Mouse (Mus musculus): ENCODE results near the gene Ube2r2. TPM values are rescaled to one million over a fixed set of nuclear protein-coding genes. Genes with fewer than 3 reads are reported as not detected.

Ube2r2 gene
- polyA plus RNA-seq, 1 experiment, result 129 TPM

DNA sequence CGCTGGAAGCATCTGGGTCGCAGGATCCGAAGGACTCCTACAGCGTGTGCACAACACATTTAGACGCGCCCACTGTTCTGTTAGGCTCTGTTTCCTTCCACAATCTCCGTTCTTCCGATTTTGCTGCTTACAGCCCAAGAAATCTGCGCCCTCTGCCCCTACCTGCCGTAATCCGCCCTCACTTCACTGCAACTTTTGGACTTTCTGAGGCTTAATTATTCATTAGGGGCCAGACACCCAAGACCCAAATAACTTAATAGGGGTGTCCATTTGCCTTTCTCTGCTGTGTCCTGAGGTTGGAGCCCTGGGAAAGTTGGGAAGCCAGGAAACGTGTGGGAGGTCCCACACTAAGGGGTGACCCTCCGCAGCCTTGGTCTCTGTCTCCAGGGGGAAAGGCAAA, 38.2 kb upstream of the Ube2r2 start:
- H3K4me3 ChIP-seq (ENCODE audit: insufficient read depth, low read length), result peak overlapping the region; percentile 4
- no peaks in the 10 kb centered on the region for H3K4me1 ChIP-seq (ENCODE audit: control insufficient read depth, insufficient read depth, low read length)
- no peak overlapping the region for H3K27ac ChIP-seq (ENCODE audit: insufficient read depth, low read depth, low read length)
- TF ChIP-seq CTCF (IDR thresholded peaks at IDR 0.05; ENCODE audit: low read depth, low read length), result no peak
- TF ChIP-seq POLR2A (IDR thresholded peaks at IDR 0.05; ENCODE audit: borderline replicate concordance, low read depth, low read length), result no peak

DNA sequence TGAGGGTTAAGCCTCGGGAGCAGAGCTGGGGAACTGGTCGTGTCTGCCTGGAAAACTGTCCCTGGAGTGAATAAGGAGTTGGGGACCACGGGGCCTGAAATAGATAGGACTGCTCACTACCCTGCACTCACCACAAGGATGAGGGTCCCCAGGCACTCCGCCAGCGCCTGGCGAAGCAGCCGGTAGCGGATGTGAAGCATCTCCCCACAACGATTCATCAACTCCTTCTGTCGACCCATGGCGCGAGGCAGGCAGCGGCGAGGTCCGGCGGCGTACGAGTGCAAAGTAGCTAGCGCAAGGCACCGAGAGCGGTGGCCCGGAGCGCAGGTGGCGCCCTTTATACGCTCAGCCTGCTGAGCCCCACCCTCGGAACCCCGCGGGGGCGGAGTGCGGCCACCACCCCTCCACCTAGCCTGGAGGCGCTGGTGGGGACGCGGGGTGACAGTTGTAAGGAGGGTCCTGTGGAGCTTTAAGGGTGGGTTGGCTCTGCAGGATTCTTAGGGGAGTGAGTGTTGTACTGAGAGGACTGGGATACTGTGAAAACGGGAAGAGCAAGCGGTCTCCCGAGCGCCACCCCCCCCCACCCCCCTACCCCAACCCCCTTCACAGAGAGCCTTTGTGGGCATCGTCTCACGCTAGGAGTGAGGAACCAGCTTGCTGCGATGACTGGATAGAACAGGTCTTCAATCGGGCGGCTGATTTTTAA, 37.5 kb upstream of the Ube2r2 start, which contains the start of gene Aqp3:
Gene Aqp3 (minus strand): TSS at position 313 of the 706 bp plus-strand sequence.
- Histone ChIP-seq H3K4me3 (ENCODE audit: insufficient read depth, low read length) (peak within 1 kb of the TSS; percentile 45), H3K27ac (ENCODE audit: insufficient read depth, low read depth, low read length) (no peak within 1 kb of the TSS), H3K4me1 (ENCODE audit: control insufficient read depth, insufficient read depth, low read length) (no peaks in the 10 kb centered on the region)
- TF ChIP-seq POLR2A (IDR thresholded peaks at IDR 0.05; ENCODE audit: borderline replicate concordance, low read depth, low read length), result no peak
- no peak for TF ChIP-seq CTCF (IDR thresholded peaks at IDR 0.05; ENCODE audit: low read depth, low read length)

DNA sequence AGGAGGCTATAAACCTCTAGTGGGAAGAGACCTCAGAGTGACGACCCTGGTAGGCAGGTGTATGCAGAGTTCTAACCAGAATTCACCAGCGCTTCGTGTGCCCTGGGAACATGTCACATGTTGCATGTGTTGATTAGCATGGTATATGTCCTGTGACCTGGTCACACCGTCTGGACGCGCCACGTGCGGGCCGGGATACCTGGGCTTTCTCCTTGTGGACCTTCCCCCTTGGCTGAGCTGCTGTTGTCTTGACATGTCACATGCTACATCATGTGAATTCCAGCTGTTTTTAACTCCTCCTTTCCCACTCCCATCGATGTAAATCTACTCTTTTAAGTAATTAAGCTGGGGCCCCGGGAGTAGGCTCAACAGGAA, 37.0 kb upstream of the Ube2r2 start:
- H3K27ac ChIP-seq (ENCODE audit: insufficient read depth, low read depth, low read length), result no peak overlapping the region
- no peak for TF ChIP-seq CTCF (IDR thresholded peaks at IDR 0.05; ENCODE audit: low read depth, low read length)
- TF ChIP-seq POLR2A (IDR thresholded peaks at IDR 0.05; ENCODE audit: borderline replicate concordance, low read depth, low read length), result no peak
- no peaks in the 10 kb centered on the region for H3K4me1 ChIP-seq (ENCODE audit: control insufficient read depth, insufficient read depth, low read length)
- H3K4me3 ChIP-seq (ENCODE audit: insufficient read depth, low read length), result peak overlapping the region; percentile 27

DNA sequence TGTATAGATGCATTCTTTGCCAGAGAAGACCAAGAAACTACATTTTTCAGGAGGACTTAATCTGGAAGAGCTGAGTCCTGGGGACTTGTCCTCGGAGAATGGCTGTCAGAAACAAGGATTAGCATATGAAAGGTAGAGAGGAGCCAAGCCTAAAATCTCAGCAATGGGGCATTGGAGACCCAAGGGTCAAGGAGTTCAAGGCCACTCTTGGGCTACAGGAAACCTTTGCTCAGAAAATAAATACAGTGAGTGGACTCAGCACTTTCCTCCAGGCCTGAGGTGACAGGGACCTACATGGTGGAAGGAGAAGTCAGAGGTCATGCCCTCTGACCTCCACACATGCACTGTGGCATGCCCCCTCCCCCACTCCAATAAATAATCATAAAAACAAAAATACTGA, 34.6 kb upstream of the Ube2r2 start:
- H3K4me1 ChIP-seq (ENCODE audit: control insufficient read depth, insufficient read depth, low read length), result no peaks in the 10 kb centered on the region
- no peak overlapping the region for H3K4me3 ChIP-seq (ENCODE audit: insufficient read depth, low read length)
- H3K27ac ChIP-seq (ENCODE audit: insufficient read depth, low read depth, low read length), result no peak overlapping the region
- TF ChIP-seq POLR2A (IDR thresholded peaks at IDR 0.05; ENCODE audit: borderline replicate concordance, low read depth, low read length), result no peak
- TF ChIP-seq CTCF (IDR thresholded peaks at IDR 0.05; ENCODE audit: low read depth, low read length), result no peak

DNA sequence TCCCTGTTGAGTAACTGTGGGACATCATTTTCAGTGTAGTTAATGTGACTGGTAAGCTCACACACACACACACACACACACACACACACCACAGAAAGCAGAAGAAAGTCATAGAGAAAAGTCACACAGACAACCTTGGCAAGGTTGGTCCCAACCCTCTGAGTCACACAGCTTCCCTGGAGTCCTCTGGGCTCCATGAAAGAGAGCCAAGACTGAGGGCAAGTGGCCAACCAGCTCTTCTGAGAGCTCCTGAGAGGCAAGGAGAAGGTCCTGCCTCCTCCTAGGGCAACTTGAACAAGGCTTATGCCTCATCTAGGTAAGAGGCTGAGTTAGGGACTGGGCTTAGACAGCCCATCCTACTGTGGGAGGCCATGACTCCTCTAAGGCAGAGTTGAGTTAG, 32.6 kb upstream of the Ube2r2 start:
- TF ChIP-seq POLR2A (IDR thresholded peaks at IDR 0.05; ENCODE audit: borderline replicate concordance, low read depth, low read length), result no peak
- TF ChIP-seq CTCF (IDR thresholded peaks at IDR 0.05; ENCODE audit: low read depth, low read length), result no peak
- Histone ChIP-seq H3K4me1 (ENCODE audit: control insufficient read depth, insufficient read depth, low read length) (no peaks in the 10 kb centered on the region), H3K4me3 (ENCODE audit: insufficient read depth, low read length) (no peak overlapping the region), H3K27ac (ENCODE audit: insufficient read depth, low read depth, low read length) (no peak overlapping the region)

DNA sequence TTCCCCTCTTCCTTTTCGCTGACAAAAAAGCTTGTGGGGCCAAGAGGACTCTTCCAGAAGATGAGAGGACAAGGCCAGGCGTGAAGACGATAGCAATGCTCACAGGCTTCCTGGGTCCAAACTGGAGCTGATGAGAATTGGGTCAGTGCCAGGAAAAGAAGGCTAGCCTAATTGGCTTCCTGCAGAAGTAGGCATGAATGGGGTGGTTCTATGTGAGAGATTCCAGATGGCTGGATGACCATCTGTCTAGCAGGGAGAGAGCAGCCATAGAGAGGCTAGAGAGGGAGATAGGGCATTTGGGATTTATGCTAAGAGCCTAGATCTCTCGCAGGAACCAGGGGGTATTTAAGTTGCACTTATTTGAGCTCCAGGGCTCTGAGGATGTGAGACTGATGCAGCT, 28.1 kb upstream of the Ube2r2 start:
- TF ChIP-seq POLR2A (IDR thresholded peaks at IDR 0.05; ENCODE audit: borderline replicate concordance, low read depth, low read length) (no peak), CTCF (IDR thresholded peaks at IDR 0.05; ENCODE audit: low read depth, low read length) (no peak)
- no peak overlapping the region for H3K27ac ChIP-seq (ENCODE audit: insufficient read depth, low read depth, low read length)
- peaks cover 9% of the 10 kb centered on the region for H3K4me1 ChIP-seq (ENCODE audit: control insufficient read depth, insufficient read depth, low read length)
- no peak overlapping the region for H3K4me3 ChIP-seq (ENCODE audit: insufficient read depth, low read length)

DNA sequence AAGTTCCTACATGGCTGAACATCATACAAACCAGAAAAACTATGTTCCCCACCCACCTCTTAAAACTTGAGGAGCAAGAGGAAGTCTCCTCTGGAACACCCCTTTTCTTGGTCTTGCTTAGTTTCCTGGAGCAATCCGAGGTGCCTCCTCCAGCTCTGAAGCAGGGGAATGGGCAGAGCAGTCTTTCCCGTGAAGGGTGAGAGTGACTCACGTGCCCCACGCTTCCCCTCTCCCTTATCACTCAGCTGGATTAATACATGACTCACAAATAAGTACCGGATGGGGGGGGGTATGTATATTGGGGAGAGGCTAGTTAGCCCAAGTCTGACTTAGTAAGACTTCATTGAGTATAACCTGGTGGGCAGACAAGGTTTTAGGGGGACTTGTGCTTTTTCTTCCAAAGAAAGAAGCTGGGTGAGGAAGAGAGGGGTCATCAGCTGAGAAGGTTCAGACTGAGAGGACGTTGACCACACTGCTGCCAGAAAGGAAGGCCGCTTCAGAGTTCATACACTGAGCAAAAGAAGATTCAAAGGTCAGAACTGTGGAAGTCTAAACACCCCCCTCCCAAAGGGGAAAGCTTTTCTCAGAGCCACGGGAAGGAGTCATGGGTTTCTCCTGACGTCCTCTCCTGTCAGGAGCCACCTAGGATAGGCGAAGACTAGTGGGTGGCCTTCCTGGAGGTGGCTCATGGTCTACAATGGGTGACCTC, 26.7 kb upstream of the Ube2r2 start:
- TF ChIP-seq CTCF (IDR thresholded peaks at IDR 0.05; ENCODE audit: low read depth, low read length), result no peak
- TF ChIP-seq POLR2A (IDR thresholded peaks at IDR 0.05; ENCODE audit: borderline replicate concordance, low read depth, low read length), result no peak
- no peak overlapping the region for H3K27ac ChIP-seq (ENCODE audit: insufficient read depth, low read depth, low read length)
- H3K4me3 ChIP-seq (ENCODE audit: insufficient read depth, low read length), result no peak overlapping the region
- H3K4me1 ChIP-seq (ENCODE audit: control insufficient read depth, insufficient read depth, low read length), result peaks cover 9% of the 10 kb centered on the region

DNA sequence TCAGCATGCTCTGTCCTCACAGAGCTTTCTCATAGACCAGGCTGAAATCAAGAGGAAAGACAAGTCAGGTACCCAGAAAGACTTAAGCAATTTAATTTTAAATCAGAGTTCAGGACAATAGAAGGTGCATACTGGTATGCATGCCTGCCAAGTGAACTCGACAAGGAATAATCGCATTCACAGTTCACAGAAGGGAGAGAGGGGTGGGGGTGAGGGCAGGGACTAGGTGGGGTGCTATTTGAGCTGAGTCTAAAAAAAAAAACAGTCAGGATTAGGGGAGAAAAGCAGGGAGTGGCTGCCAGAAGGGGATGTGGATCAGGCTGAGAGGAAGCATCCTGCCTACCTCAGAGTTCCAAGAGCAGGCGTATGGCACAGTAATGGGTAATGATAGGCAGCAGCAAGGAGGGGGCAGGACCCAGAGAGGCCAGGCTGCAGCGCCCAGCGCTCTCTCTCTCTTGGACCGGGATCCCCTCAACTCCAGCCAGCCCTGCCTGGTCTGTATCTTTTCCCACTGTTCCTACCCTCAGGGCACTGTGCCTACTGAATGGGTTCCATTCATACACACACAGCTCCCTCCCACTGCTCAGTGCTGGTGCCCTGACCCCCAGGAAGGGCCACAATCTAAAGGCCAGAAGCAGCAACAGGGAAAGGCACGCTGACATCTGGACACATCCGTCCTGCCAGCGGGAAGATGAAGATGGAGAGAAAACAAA, 21.0 kb upstream of the Ube2r2 start:
- no peak overlapping the region for H3K27ac ChIP-seq (ENCODE audit: insufficient read depth, low read depth, low read length)

DNA sequence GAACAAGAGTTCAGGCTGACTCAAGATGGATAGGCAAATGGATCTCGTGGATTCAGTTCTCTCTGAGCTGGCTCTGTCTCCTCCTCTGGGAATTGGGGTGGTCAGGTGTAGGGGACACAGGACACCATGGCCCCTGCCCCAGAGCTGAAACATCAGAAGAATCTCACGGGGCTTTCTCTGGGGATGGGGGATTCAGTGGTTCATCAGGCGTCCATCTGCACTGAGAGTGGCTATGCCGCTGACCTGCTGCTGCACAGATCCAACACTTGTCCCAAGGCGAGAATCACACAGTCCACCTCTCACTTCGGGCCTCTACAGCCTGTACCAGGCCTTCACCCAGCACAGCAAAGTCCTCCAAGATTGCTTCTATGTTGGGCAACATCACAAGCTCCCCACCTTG, 20.5 kb upstream of the Ube2r2 start:
- Histone ChIP-seq H3K27ac (ENCODE audit: insufficient read depth, low read depth, low read length) (no peak overlapping the region), H3K4me1 (ENCODE audit: control insufficient read depth, insufficient read depth, low read length) (no peaks in the 10 kb centered on the region), H3K4me3 (ENCODE audit: insufficient read depth, low read length) (no peak overlapping the region)
- no peak for TF ChIP-seq POLR2A (IDR thresholded peaks at IDR 0.05; ENCODE audit: borderline replicate concordance, low read depth, low read length)
- no peak for TF ChIP-seq CTCF (IDR thresholded peaks at IDR 0.05; ENCODE audit: low read depth, low read length)

More for the DNA sequence above, 21.0 kb upstream of the Ube2r2 start:
- Histone ChIP-seq H3K4me1 (ENCODE audit: control insufficient read depth, insufficient read depth, low read length) (no peaks in the 10 kb centered on the region), H3K4me3 (ENCODE audit: insufficient read depth, low read length) (no peak overlapping the region)
- TF ChIP-seq CTCF (IDR thresholded peaks at IDR 0.05; ENCODE audit: low read depth, low read length), result no peak
- no peak for TF ChIP-seq POLR2A (IDR thresholded peaks at IDR 0.05; ENCODE audit: borderline replicate concordance, low read depth, low read length)

DNA sequence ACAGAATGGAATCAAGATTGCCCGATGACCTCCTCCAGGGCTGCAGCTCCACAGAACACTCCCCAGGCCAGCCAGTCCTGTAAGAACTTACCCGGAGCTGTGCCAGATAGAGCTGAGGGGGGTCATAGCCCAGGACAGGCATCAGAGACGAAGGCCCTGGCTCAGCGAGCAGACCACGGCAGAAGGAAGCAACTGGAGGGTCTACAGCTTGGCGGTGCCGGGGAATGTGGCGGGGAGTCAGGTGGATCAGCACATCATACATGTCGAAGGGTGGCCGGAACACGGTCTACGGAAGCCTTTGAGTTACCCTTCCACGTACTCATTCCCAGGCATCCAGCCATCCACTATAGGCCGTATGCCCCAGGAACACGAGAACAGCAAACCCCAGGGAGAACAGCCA, 19.8 kb upstream of the Ube2r2 start:
- H3K4me1 ChIP-seq (ENCODE audit: control insufficient read depth, insufficient read depth, low read length), result no peaks in the 10 kb centered on the region
- TF ChIP-seq POLR2A (IDR thresholded peaks at IDR 0.05; ENCODE audit: borderline replicate concordance, low read depth, low read length) (no peak), CTCF (IDR thresholded peaks at IDR 0.05; ENCODE audit: low read depth, low read length) (no peak)

More for the DNA sequence above, 19.8 kb upstream of the Ube2r2 start:
- no peak overlapping the region for H3K27ac ChIP-seq (ENCODE audit: insufficient read depth, low read depth, low read length)
- H3K4me3 ChIP-seq (ENCODE audit: insufficient read depth, low read length), result no peak overlapping the region
